Comparison of ENCODE assay signal across 6 mouse cellular contexts in genomic region chr1:7778045-7778565, GRCm38 (mm10).
DNase-seq lines count a peak whose midpoint lies in the region; ATAC-seq lines count a peak whose summit lies in the region.
"Not testable (repeated sequence)": the region's sequence is repeated elsewhere in the genome, so short reads cannot be mapped to it uniquely, and the experiment has no call there.

No protein-coding gene starts in this region.

- H3K36me3 ChIP-seq in heart, embryonic 12.5 days; hindbrain, embryonic 11.5 days (ENCODE audit: control insufficient read depth, insufficient read depth, low read length); kidney, embryonic 14.5 days (ENCODE audit: control insufficient read depth, insufficient read depth, low read length); limb, embryonic 10.5 days; midbrain, embryonic 10.5 days: not testable (repeated sequence)

- H3K27me3 ChIP-seq in heart, embryonic 12.5 days (replicated peaks); hindbrain, embryonic 11.5 days (ENCODE audit: control insufficient read depth, insufficient read depth, low read length); kidney, embryonic 14.5 days (ENCODE audit: control insufficient read depth, insufficient read depth, low read length); limb, embryonic 10.5 days (ENCODE audit: low read depth, poor library complexity, severe bottlenecking); midbrain, embryonic 10.5 days (ENCODE audit: low read depth, poor library complexity, severe bottlenecking): not testable (repeated sequence)

- not testable (repeated sequence) for ATAC-seq in heart, embryonic 12.5 days (ENCODE audit: insufficient number of reproducible peaks, low FRiP score)
- ATAC-seq in hindbrain, embryonic 11.5 days (ENCODE audit: low FRiP score): 0 out of 2 replicates have a peak, but pooled peaks have one; percentile 15
- peak; percentile 59; the same call in 1 of the 2 replicates for ATAC-seq in kidney, embryonic 14.5 days (ENCODE audit: low FRiP score, low TSS enrichment)

- peak; percentile 52 for DNase-seq in embryo, embryonic 9.5 days (ENCODE audit: extremely low spot score)
- DNase-seq in hindbrain, embryonic 11.5 days (ENCODE audit: low spot score): peak; percentile 30
- peak; percentile 53 for DNase-seq in limb, embryonic 10.5 days (ENCODE audit: low spot score)
- not testable (repeated sequence) for DNase-seq in midbrain, embryonic 10.5 days (ENCODE audit: low spot score)

- H3K9me3 ChIP-seq in heart, embryonic 12.5 days (replicated peaks); hindbrain, embryonic 11.5 days (ENCODE audit: control insufficient read depth, low read length); kidney, embryonic 14.5 days (ENCODE audit: control insufficient read depth, low read length); limb, embryonic 10.5 days (replicated peaks); midbrain, embryonic 10.5 days (replicated peaks): not testable (repeated sequence)

- H3K4me2 ChIP-seq in heart, embryonic 12.5 days; hindbrain, embryonic 11.5 days (replicated peaks; ENCODE audit: low read depth, low read length); kidney, embryonic 14.5 days (replicated peaks; ENCODE audit: low read depth, low read length): not testable (repeated sequence)

- H3K4me1 ChIP-seq in heart, embryonic 12.5 days (replicated peaks): peaks cover 25% of the 10 kb centered on the region
- not testable (repeated sequence) for H3K4me1 ChIP-seq in hindbrain, embryonic 11.5 days (replicated peaks; ENCODE audit: control insufficient read depth, insufficient read depth, low read length); kidney, embryonic 14.5 days (ENCODE audit: control insufficient read depth, insufficient read depth, low read length)
- H3K4me1 ChIP-seq in limb, embryonic 10.5 days: peaks cover 32% of the 10 kb centered on the region
- peaks cover 37% of the 10 kb centered on the region for H3K4me1 ChIP-seq in midbrain, embryonic 10.5 days

- not testable (repeated sequence) for H3K9ac ChIP-seq in heart, embryonic 12.5 days; hindbrain, embryonic 11.5 days (ENCODE audit: low read depth, low read length); kidney, embryonic 14.5 days (ENCODE audit: low read depth, low read length)

- peak overlapping the region; percentile 80 for H3K27ac ChIP-seq in heart, embryonic 12.5 days (ENCODE audit: poor library complexity, severe bottlenecking)
- H3K27ac ChIP-seq in hindbrain, embryonic 11.5 days (ENCODE audit: low read depth, low read length); kidney, embryonic 14.5 days (ENCODE audit: low read depth, low read length): not testable (repeated sequence)
- H3K27ac ChIP-seq in limb, embryonic 10.5 days: peak overlapping the region; percentile 85
- H3K27ac ChIP-seq in midbrain, embryonic 10.5 days (replicated peaks): peak overlapping the region; percentile 75; the same call in 1 of the 2 replicates

- H3K4me3 ChIP-seq in heart, embryonic 12.5 days; hindbrain, embryonic 11.5 days (ENCODE audit: low read depth, low read length); kidney, embryonic 14.5 days (ENCODE audit: low read length); limb, embryonic 10.5 days; midbrain, embryonic 10.5 days: not testable (repeated sequence)

- whole genome bisulfite sequencing in heart, embryonic 12.5 days: 41% methylated on average over 5 of the region's 5 CpGs
- WGBS in hindbrain, embryonic 11.5 days: 12% methylated on average over 5 of the region's 5 CpGs
- 5% methylated on average over 5 of the region's 5 CpGs for WGBS in kidney, embryonic 14.5 days
- WGBS in limb, embryonic 10.5 days: 13% methylated on average over 5 of the region's 5 CpGs
- WGBS in midbrain, embryonic 10.5 days: 36% methylated on average over 5 of the region's 5 CpGs
